Mouse (Mus musculus) kidney, embryonic 16.5 days (tissue): ENCODE results near the gene Cox18. TPM values are rescaled to one million over a fixed set of nuclear protein-coding genes. Genes with fewer than 3 reads are reported as not detected.
"Not testable (repeated sequence)": the region's sequence is repeated elsewhere in the genome, so short reads cannot be mapped to it uniquely, and the experiment has no call there.

Experiments
- ATAC-seq: fragments of 200-750 bp; cut with Nextera tagmentation; 2 replicates; pipeline ENCODE4 v1.8.0; 2017; ENCODE audit warnings: moderate TSS enrichment; ENCODE audit not compliant: low FRiP score, low TSS enrichment
- H3K27ac ChIP-seq: fragments of 300-500 bp; sonication (generic); 2 replicates; pipeline ENCODE4 v1.5.1; 2014; ENCODE audit warnings: low read length
- H3K27me3 ChIP-seq: fragments of 300-500 bp; sonication (generic); 2 replicates; pipeline ENCODE4 v1.6.1; 2014; ENCODE audit warnings: low read length, control low read depth, mixed read lengths; ENCODE audit not compliant: insufficient read depth
- H3K36me3 ChIP-seq: fragments of 300-500 bp; sonication (generic); 2 replicates; pipeline ENCODE4 v1.6.1; 2014; ENCODE audit warnings: low read length, control low read depth, mixed read lengths; ENCODE audit not compliant: insufficient read depth
- H3K4me1 ChIP-seq: fragments of 300-500 bp; sonication (generic); 2 replicates; pipeline ENCODE4 v1.6.1; 2014; ENCODE audit warnings: low read length, control low read depth, mixed read lengths; ENCODE audit not compliant: insufficient read depth
- H3K4me2 ChIP-seq: fragments of 300-500 bp; sonication (generic); replicated peaks from 2 replicates; pipeline ENCODE4 v1.6.1; 2014; ENCODE audit warnings: low read depth, low read length
- H3K4me3 ChIP-seq: fragments of 300-500 bp; sonication (generic); 2 replicates; pipeline ENCODE4 v1.5.1; 2014; ENCODE audit warnings: mild to moderate bottlenecking, low read length
- H3K9ac ChIP-seq: fragments of 300-500 bp; sonication (generic); replicated peaks from 2 replicates; pipeline ENCODE4 v1.6.1; 2014; ENCODE audit warnings: low read length
- H3K9me3 ChIP-seq: fragments of 300-500 bp; sonication (generic); 2 replicates; pipeline ENCODE4 v1.6.1; 2016; ENCODE audit warnings: low read length, control low read depth
- whole genome bisulfite sequencing: fragments of 180-500 bp; shearing (Covaris S2); extraction: QIAGEN DNeasy Blood & Tissue Kit; methylation state at CpG from one replicate; pipeline ENCODE4 v1.1.7; 2014; 5-methylcytosine and 5-hydroxymethylcytosine counted together
- polyA plus RNA-seq: library from polyadenylated mRNA; unstranded; fragments of >200 nt; fragmentation: Nextera tagmentation; extraction: Ambion mirVana; gene quantifications from 2 replicates; pipeline ENCODE4 v1.2.1, GENCODE M21; 2015

The Cox18 gene
- polyA plus RNA-seq, result 29.8 and 33.4 TPM in 2 replicates

DNA sequence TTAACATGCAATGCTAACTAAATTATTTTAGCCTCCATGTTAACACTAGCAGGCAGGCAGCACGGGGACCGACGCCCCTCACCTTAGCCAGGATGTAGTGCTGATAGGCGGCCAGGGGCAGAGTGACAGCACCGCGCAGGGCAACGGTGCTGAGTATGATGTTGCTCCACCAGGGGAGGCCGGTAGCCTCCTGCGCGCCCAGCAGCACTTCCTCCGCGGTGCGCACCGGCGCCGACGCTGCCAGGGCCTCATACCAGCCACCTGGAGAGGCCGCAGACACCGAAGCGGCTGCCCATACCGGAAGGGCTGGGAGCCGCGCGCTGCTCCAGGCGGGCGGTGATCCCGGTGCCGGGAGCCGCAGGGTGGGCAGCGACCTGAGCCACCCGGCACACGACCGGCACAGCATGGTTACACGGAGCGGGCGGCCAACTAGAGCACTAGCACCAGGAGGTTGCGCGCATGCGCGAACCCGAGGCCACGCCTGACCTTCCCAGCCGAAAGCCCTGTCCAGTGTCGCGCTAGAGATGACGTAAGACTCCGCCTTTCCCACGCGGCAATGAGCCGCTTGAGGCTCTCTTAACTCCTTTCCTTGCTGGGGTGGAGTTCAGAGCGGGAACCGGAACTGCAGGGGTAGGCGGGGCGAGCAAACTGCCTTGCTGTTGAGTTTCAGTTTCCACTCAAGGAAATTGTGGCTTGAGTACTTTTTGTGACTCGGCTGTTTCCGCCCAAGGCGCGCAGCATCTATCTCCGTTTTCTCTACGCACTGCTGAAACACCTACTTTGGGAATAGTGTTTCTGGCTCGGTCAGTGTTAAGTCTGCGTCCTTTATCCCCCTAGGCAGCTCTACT lies at the start of gene Cox18:
TSS of gene Cox18 (minus strand) at position 468 of the 848 bp plus-strand sequence.
- peak within 1 kb of the TSS; percentile 75 for H3K4me2 ChIP-seq
- ATAC-seq, result peak; percentile 98
- under 1% methylated on average over 62 of the region's 62 CpGs for WGBS
- H3K9ac ChIP-seq, result peak within 1 kb of the TSS; percentile 84
- peaks cover 34% of the 10 kb centered on the region for H3K36me3 ChIP-seq
- H3K9me3 ChIP-seq, result no peaks in the 10 kb centered on the region
- peaks cover 15% of the 10 kb centered on the region for H3K4me1 ChIP-seq
- no peaks in the 10 kb centered on the region for H3K27me3 ChIP-seq
- peak within 1 kb of the TSS; percentile 91 for H3K27ac ChIP-seq
- peak within 1 kb of the TSS; percentile 84 for H3K4me3 ChIP-seq

DNA sequence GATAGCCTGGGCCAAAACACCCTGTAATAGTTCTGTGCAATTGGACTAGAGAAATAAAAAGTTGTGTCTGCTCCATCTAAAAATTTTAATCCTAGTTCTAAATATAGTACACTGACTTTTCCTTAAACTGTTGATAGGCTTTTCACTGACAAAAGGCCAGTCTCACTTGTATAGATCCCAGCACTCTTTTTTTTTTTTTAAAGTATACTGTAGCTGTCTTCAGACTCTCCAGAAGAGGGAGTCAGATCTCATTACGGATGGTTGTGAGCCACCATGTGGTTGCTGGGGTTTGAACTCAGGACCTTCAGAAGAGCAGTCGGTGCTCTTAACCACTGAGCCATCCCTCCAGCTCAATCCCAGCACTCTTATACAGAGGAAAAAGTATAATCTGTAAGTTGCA lies 38.4 kb upstream of the Cox18 start:
- H3K4me3 ChIP-seq, H3K27me3 ChIP-seq, H3K27ac ChIP-seq, H3K4me1 ChIP-seq, H3K9me3 ChIP-seq, H3K4me2 ChIP-seq, H3K9ac ChIP-seq, ATAC-seq: not testable (repeated sequence)
- peaks cover 41% of the 10 kb centered on the region for H3K36me3 ChIP-seq
- WGBS, result 89% methylated on average over 2 of the region's 2 CpGs

DNA sequence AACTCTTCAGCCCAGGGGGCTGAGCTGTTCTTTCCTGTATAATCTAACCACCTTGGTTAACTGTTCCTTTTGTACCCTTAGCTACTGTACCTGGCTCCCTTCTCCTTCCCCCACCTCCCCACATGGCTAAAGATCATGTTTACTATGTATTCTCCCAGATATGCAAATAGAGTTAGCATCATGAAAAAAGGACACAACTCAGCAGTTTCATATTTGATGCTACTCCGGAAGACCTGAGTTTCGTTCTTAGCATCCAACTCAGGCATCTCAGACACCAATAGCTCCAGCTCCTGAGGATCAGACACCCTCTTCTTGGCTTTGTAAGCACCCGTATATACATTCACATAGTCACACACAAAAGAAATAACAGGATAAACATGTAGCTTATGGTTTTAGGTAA lies 33.2 kb upstream of the Cox18 start:
- no peaks in the 10 kb centered on the region for H3K9me3 ChIP-seq
- H3K4me2 ChIP-seq, result no peak overlapping the region
- no peaks in the 10 kb centered on the region for H3K4me1 ChIP-seq
- no peak overlapping the region for H3K9ac ChIP-seq
- 93% methylated on average over 3 of the region's 3 CpGs for WGBS
- H3K27ac ChIP-seq, result no peak overlapping the region
- H3K27me3 ChIP-seq, result no peaks in the 10 kb centered on the region
- H3K4me3 ChIP-seq, result no peak overlapping the region
- no peak for ATAC-seq
- H3K36me3 ChIP-seq, result peaks cover 58% of the 10 kb centered on the region

DNA sequence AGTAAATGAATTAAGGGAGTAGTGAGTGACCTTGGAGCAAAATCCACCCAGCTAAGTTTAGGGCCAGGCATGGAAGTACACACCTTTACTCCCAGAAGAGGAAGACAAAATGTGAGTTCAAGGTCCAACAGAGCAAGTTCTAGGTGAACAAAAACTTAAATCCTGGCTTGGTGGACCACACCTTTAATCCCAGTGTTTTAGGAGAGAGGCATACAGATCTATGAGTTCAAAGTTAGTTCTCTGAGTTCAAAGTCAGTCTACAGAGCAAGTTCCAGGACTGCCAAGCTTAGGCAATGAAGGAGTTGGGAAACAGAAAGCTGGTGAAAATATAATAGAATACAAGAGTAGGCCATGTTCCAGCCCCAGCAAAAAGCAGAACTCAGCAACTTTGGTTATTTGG lies 23.7 kb upstream of the Cox18 start:
- no peaks in the 10 kb centered on the region for H3K27me3 ChIP-seq
- no peaks in the 10 kb centered on the region for H3K4me1 ChIP-seq
- no peak overlapping the region for H3K9ac ChIP-seq
- no peak for ATAC-seq
- H3K4me2 ChIP-seq, result no peak overlapping the region
- H3K9me3 ChIP-seq, result no peaks in the 10 kb centered on the region
- H3K27ac ChIP-seq, result no peak overlapping the region
- peaks cover 60% of the 10 kb centered on the region for H3K36me3 ChIP-seq
- no peak overlapping the region for H3K4me3 ChIP-seq

DNA sequence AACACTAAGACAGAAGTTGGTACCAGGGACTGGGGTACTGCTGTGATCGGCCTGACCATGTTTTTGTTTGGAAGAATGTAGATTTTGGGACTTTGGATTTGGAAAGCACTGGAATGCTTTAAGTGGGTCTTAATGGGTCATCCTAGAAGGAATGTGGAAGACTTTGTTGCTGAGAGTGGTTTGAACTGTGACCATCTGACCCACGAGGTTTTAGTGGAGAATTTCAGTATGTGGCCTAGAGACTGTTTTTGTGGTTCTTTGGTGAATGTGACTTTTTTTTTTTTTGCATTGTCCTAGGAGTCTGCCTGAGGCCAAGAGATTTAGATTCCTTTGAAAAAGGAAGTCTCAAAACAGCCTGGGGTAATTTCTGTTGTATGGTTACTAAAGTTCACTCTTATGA lies 23.2 kb upstream of the Cox18 start:
- no peak for ATAC-seq
- Histone ChIP-seq H3K27me3 (no peaks in the 10 kb centered on the region), H3K4me3 (no peak overlapping the region), H3K36me3 (peaks cover 60% of the 10 kb centered on the region), H3K4me2 (no peak overlapping the region), H3K4me1 (no peaks in the 10 kb centered on the region), H3K27ac (no peak overlapping the region), H3K9me3 (no peaks in the 10 kb centered on the region), H3K9ac (no peak overlapping the region)
- 89% methylated on average over 2 of the region's 2 CpGs for WGBS

- WGBS, result 90% methylated on average over 4 of the region's 4 CpGs
- peaks cover 60% of the 10 kb centered on the region for H3K36me3 ChIP-seq
- ATAC-seq, result no peak
Measured at GRCm38 (mm10) chr5:90246567-90246966, 22.8 kb upstream of the Cox18 start.

DNA sequence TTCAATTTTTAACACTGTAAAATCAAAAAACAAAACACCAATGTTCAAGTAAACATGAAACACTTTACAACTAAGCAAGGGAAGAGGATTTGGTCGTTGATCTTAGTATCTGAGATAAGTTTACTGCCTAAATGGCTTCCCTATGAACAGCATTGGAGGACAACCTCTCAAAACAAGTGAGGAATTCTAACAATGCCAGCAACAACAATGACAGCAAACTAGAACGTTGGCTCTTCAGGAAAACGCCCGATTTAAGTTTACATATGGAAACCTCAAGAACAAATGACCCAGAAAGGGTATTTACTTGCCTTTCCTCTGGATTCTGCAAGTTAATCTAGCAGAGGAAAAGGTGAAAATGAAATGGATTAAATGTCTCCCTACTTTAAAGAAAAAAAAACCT lies 21.6 kb upstream of the Cox18 start:
- Histone ChIP-seq H3K27me3 (no peaks in the 10 kb centered on the region), H3K4me1 (no peaks in the 10 kb centered on the region), H3K9ac (no peak overlapping the region), H3K36me3 (peaks cover 58% of the 10 kb centered on the region), H3K4me2 (no peak overlapping the region), H3K9me3 (no peaks in the 10 kb centered on the region), H3K4me3 (no peak overlapping the region), H3K27ac (no peak overlapping the region)
- 69% methylated on average over 4 of the region's 4 CpGs for WGBS
- no peak for ATAC-seq

More at GRCm38 (mm10) chr5:90246567-90246966, 22.8 kb upstream of the Cox18 start:
- Histone ChIP-seq H3K4me3 (no peak overlapping the region), H3K9me3 (no peaks in the 10 kb centered on the region), H3K27ac (no peak overlapping the region), H3K27me3 (no peaks in the 10 kb centered on the region), H3K9ac (no peak overlapping the region), H3K4me2 (no peak overlapping the region), H3K4me1 (no peaks in the 10 kb centered on the region)

DNA sequence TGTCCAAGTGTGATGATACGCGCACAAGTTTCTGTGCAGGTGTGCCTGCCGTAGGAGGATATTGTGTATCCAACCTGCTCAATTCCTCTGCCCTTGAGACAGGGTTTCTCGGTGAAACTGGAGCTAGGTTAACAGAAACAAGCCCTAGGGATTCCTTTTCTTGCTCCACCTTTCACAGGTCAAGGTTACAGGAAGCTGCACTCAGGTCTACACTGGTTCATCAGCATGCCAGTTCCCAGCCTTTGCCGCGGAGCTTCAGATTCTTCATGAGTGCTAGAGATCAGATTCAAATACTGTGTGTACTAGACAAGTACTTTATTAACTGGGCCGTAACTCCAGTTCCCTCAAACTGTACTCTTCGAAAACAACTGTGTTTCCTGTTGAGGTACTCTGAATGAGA lies 11.4 kb upstream of the Cox18 start:
- no peak for ATAC-seq
- no peaks in the 10 kb centered on the region for H3K9me3 ChIP-seq
- H3K27me3 ChIP-seq, result no peaks in the 10 kb centered on the region
- H3K9ac ChIP-seq, result no peak overlapping the region
- peaks cover 65% of the 10 kb centered on the region for H3K36me3 ChIP-seq
- H3K4me3 ChIP-seq, result no peak overlapping the region
- no peak overlapping the region for H3K4me2 ChIP-seq
- H3K27ac ChIP-seq, result no peak overlapping the region
- 94% methylated on average over 8 of the region's 8 CpGs for WGBS
- no peaks in the 10 kb centered on the region for H3K4me1 ChIP-seq

- ATAC-seq, result no peak
- H3K36me3 ChIP-seq, result peaks cover 58% of the 10 kb centered on the region
- H3K4me2 ChIP-seq, result no peak overlapping the region
Measured at GRCm38 (mm10) chr5:90233305-90233704, 9.5 kb upstream of the Cox18 start.

DNA sequence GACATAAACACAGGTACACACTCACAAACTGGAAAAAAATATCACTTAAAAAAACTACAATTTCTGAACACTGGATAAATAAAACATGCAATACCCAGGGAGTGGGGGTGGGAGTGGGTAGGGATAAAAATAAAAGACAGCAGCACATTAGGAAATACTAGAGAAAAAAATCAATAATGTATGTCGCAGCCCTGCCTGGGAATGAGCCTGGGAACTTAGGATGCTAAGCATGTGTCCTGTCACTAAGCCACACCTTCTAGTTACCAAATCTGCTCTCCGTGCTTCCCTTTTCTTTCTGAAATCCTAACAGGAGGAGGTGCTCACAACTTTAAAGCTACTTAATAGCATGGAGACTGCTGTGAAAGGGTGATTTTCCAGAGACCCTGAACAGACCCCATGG lies 6.0 kb upstream of the Cox18 start:
- Histone ChIP-seq H3K9me3 (no peaks in the 10 kb centered on the region), H3K36me3 (peaks cover 48% of the 10 kb centered on the region), H3K27ac (no peak overlapping the region), H3K9ac (no peak overlapping the region), H3K4me3 (no peak overlapping the region), H3K4me1 (0 out of 2 replicates have a peak, but pooled peaks cover under 1% of the 10 kb centered on the region), H3K4me2 (no peak overlapping the region), H3K27me3 (no peaks in the 10 kb centered on the region)
- 93% methylated on average over 2 of the region's 2 CpGs for WGBS
- ATAC-seq, result no peak

More at GRCm38 (mm10) chr5:90233305-90233704, 9.5 kb upstream of the Cox18 start:
- WGBS, result 96% methylated on average over 4 of the region's 4 CpGs
- H3K27ac ChIP-seq, result no peak overlapping the region
- H3K9me3 ChIP-seq, result no peaks in the 10 kb centered on the region
- H3K27me3 ChIP-seq, result no peaks in the 10 kb centered on the region
- H3K4me3 ChIP-seq, result no peak overlapping the region
- H3K4me1 ChIP-seq, result no peaks in the 10 kb centered on the region
- no peak overlapping the region for H3K9ac ChIP-seq
